Mouse (Mus musculus) heart, embryonic 10.5 days (tissue): ENCODE results near the gene Gramd4. TPM values are rescaled to one million over a fixed set of nuclear protein-coding genes. Genes with fewer than 3 reads are reported as not detected.

Experiments used
- DNase-seq: peaks from one replicate; pipeline ENCODE4 v3.0.0-alpha.2; 2017; ENCODE audit warnings: low spot score
- H3K27ac ChIP-seq: fragments of 300-500 bp; sonication (generic); 2 replicates; pipeline ENCODE4 v1.5.1; 2016; ENCODE audit warnings: mild to moderate bottlenecking
- H3K27me3 ChIP-seq: fragments of 300-500 bp; sonication (generic); 2 replicates; pipeline ENCODE4 v1.6.1; 2016; ENCODE audit warnings: mild to moderate bottlenecking; ENCODE audit not compliant: poor library complexity, insufficient read depth, severe bottlenecking
- H3K36me3 ChIP-seq: fragments of 300-500 bp; sonication (generic); 2 replicates; pipeline ENCODE4 v1.6.1; 2016; ENCODE audit warnings: mild to moderate bottlenecking, moderate library complexity
- H3K4me1 ChIP-seq: fragments of 300-500 bp; sonication (generic); 2 replicates; pipeline ENCODE4 v1.6.1; 2016; ENCODE audit warnings: mild to moderate bottlenecking
- H3K4me3 ChIP-seq: fragments of 300-500 bp; sonication (generic); 2 replicates; pipeline ENCODE4 v1.5.1; 2016; ENCODE audit warnings: mild to moderate bottlenecking, moderate library complexity
- H3K9me3 ChIP-seq: fragments of 300-500 bp; sonication (generic); 2 replicates; pipeline ENCODE4 v1.6.1; 2016; ENCODE audit warnings: mild to moderate bottlenecking, moderate library complexity
- WGBS: fragments of 180-500 bp; shearing (Covaris S2); methylation state at CpG from one replicate; pipeline ENCODE4 v1.1.7; 2016; 5-methylcytosine and 5-hydroxymethylcytosine counted together
- polyA plus RNA-seq: library from polyadenylated mRNA; unstranded; fragments of >200 nt; fragmentation: Nextera tagmentation; extraction: Ambion mirVana; gene quantifications from 2 replicates; pipeline ENCODE4 v1.2.1, GENCODE M21; 2016

Gene Gramd4
- polyA plus RNA-seq: 9.6 and 11.6 TPM in 2 replicates

- no peaks in the 10 kb centered on the region for H3K27me3 ChIP-seq
- no peaks in the 10 kb centered on the region for H3K9me3 ChIP-seq
- 8% methylated on average over 6 of the region's 6 CpGs for WGBS
- peak within 1 kb of the TSS; percentile 77 for H3K4me3 ChIP-seq
- no peak for DNase-seq
- peaks cover 71% of the 10 kb centered on the region for H3K4me1 ChIP-seq
- peak within 1 kb of the TSS; percentile 95 for H3K27ac ChIP-seq
- H3K36me3 ChIP-seq: no peaks in the 10 kb centered on the region
These were observed at the start of gene Gramd4 for GRCm38 (mm10) chr15:86057413-86057812. Gramd4 (plus strand) TSS chr15:86057695.

DNA sequence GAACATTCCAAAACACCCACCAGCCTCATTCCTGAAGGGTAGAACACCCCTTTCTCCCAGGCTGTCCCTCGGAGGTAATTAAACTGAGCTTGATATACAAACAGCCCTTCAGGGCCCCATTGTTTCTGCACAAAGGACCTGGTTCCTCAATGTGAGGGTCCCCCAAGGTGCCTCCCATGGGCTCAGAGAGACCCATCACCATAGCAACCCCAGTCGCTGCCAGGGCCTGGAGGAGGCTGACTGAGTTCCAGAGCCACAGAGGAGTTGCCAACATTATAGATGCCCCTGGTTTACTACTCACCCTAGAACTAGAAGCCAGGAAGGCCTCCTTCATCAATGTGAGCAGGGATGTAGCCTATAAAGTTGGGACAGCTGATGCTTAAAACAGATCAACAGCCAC, 44.4 kb upstream of the Gramd4 start:
- DNase-seq: no peak
- no peaks in the 10 kb centered on the region for H3K9me3 ChIP-seq
- 0 out of 2 replicates have a peak, but pooled peaks cover 5% of the 10 kb centered on the region for H3K36me3 ChIP-seq
- H3K27ac ChIP-seq: no peak overlapping the region
- H3K27me3 ChIP-seq: peaks cover 4% of the 10 kb centered on the region; the same call in 1 of the 2 replicates
- no peak overlapping the region for H3K4me3 ChIP-seq
- 48% methylated on average over 2 of the region's 2 CpGs for WGBS
- H3K4me1 ChIP-seq: peaks cover 35% of the 10 kb centered on the region

GRCm38 (mm10) chr15:86013656-86014055, 43.8 kb upstream of the Gramd4 start:
- Histone ChIP-seq H3K36me3 (0 out of 2 replicates have a peak, but pooled peaks cover 5% of the 10 kb centered on the region), H3K27ac (peak overlapping the region; percentile 3; the same call in 1 of the 2 replicates), H3K4me1 (peaks cover 33% of the 10 kb centered on the region), H3K27me3 (peaks cover 4% of the 10 kb centered on the region; the same call in 1 of the 2 replicates), H3K9me3 (no peaks in the 10 kb centered on the region), H3K4me3 (no peak overlapping the region)
- WGBS: 58% methylated on average over 10 of the region's 10 CpGs
- no peak for DNase-seq

DNA sequence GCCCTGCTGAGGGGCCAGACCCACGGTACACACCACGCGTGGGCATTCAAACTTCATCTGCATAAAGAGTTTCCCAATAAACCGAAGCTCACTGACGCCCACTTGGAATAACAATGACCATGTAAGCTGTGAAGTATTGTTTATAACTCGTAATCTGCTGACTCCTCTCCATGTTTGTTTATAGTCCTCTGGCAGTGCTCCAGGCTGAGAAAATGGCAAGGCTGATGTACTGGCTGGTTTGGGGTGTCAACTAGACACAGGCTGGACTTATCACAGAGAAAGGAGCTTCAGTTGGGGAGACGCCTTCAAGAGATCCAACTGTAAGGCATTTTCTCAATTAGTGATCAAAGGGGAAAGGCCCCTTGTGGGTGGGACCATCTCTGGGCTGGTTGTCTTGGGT, 42.5 kb upstream of the Gramd4 start:
- H3K27ac ChIP-seq: no peak overlapping the region
- 89% methylated on average over 7 of the region's 7 CpGs for WGBS
- peaks cover 4% of the 10 kb centered on the region; the same call in 1 of the 2 replicates for H3K27me3 ChIP-seq
- H3K36me3 ChIP-seq: peaks cover 7% of the 10 kb centered on the region; the same call in 1 of the 2 replicates
- DNase-seq: no peak
- H3K9me3 ChIP-seq: no peaks in the 10 kb centered on the region
- peaks cover 35% of the 10 kb centered on the region for H3K4me1 ChIP-seq
- no peak overlapping the region for H3K4me3 ChIP-seq

- peaks cover 4% of the 10 kb centered on the region; the same call in 1 of the 2 replicates for H3K27me3 ChIP-seq
- DNase-seq: no peak
- H3K9me3 ChIP-seq: no peaks in the 10 kb centered on the region
- WGBS: 26% methylated on average over 13 of the region's 13 CpGs
- H3K4me3 ChIP-seq: no peak overlapping the region
- H3K27ac ChIP-seq: peak overlapping the region; percentile 78
- H3K36me3 ChIP-seq: peaks cover 7% of the 10 kb centered on the region; the same call in 1 of the 2 replicates
- H3K4me1 ChIP-seq: peaks cover 44% of the 10 kb centered on the region
These were observed 41.5 kb upstream of the Gramd4 start for GRCm38 (mm10) chr15:86015860-86016541.

- H3K36me3 ChIP-seq: peaks cover 7% of the 10 kb centered on the region; the same call in 1 of the 2 replicates
- no peak for DNase-seq
- WGBS: 87% methylated on average over 6 of the region's 6 CpGs
- peaks cover 7% of the 10 kb centered on the region for H3K27me3 ChIP-seq
- H3K4me1 ChIP-seq: peaks cover 57% of the 10 kb centered on the region
- H3K9me3 ChIP-seq: no peaks in the 10 kb centered on the region
- no peak overlapping the region for H3K27ac ChIP-seq
- H3K4me3 ChIP-seq: no peak overlapping the region
These were observed 40.2 kb upstream of the Gramd4 start for GRCm38 (mm10) chr15:86017336-86017735.

- no peak for DNase-seq
- Histone ChIP-seq H3K36me3 (peaks cover 7% of the 10 kb centered on the region; the same call in 1 of the 2 replicates), H3K4me3 (no peak overlapping the region), H3K27ac (no peak overlapping the region), H3K27me3 (peaks cover 10% of the 10 kb centered on the region), H3K4me1 (peaks cover 60% of the 10 kb centered on the region), H3K9me3 (no peaks in the 10 kb centered on the region)
- WGBS: 91% methylated on average over 5 of the region's 5 CpGs
These were observed 38.6 kb upstream of the Gramd4 start for GRCm38 (mm10) chr15:86018753-86019512.

DNA sequence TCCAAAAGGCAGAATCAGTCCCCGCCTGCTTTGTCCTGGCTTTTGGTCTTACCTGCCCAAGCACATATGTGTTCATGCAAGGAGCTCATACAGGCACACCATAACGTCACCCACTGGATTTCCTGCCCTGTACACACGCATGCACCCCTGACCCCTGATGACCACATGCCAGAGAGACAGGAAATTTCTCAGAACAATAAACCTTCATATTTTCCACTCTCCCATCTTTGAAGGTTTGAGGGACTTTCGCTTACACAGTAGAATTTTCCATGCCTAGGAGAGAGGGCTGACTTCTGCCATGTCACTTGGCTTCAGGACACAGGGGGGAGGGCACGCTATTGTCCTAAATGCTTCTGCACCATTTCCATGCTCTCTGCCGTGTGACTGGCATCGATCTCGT, 37.5 kb upstream of the Gramd4 start:
- Histone ChIP-seq H3K27ac (0 out of 2 replicates have a peak overlapping the region, but pooled peaks have one; percentile 0), H3K4me1 (peaks cover 65% of the 10 kb centered on the region)
- 75% methylated on average over 8 of the region's 8 CpGs for WGBS

DNA sequence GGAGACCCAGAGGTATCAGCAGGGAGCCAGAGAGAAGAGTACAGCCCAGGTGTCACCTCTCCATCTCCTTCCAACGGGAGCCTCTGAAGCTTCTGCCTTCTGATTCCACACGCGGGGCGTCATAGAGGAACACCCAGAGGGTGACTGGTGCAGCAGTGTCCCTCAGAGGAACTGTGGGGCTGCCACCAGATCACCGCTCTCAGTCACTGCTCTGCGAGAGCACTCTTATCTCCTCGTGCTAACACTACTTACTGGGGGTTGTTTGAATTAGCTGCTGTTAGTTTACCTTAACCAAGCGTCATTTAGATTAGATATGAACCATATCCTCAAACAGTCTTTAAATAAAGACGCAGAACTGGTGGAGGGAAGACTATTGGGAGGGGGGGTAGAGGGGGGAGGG, 36.2 kb upstream of the Gramd4 start:
- H3K4me3 ChIP-seq: peak overlapping the region; percentile 20; the same call in 1 of the 2 replicates
- H3K9me3 ChIP-seq: no peaks in the 10 kb centered on the region
- H3K27ac ChIP-seq: peak overlapping the region; percentile 56
- peaks cover 10% of the 10 kb centered on the region for H3K27me3 ChIP-seq
- H3K36me3 ChIP-seq: peaks cover 2% of the 10 kb centered on the region; the same call in 1 of the 2 replicates
- peaks cover 64% of the 10 kb centered on the region for H3K4me1 ChIP-seq
- no peak for DNase-seq
- WGBS: 13% methylated on average over 9 of the region's 9 CpGs

More for the DNA sequence above, 37.5 kb upstream of the Gramd4 start:
- no peak for DNase-seq
- H3K4me3 ChIP-seq: no peak overlapping the region
- H3K27me3 ChIP-seq: peaks cover 10% of the 10 kb centered on the region
- H3K36me3 ChIP-seq: peaks cover 2% of the 10 kb centered on the region; the same call in 1 of the 2 replicates
- no peaks in the 10 kb centered on the region for H3K9me3 ChIP-seq

- 69% methylated on average over 8 of the region's 9 CpGs for WGBS
These were observed 35.5 kb upstream of the Gramd4 start for GRCm38 (mm10) chr15:86021971-86022370.

GRCm38 (mm10) chr15:86027871-86028270, 29.6 kb upstream of the Gramd4 start:
- H3K27ac ChIP-seq: no peak overlapping the region
- no peaks in the 10 kb centered on the region for H3K9me3 ChIP-seq
- H3K27me3 ChIP-seq: peaks cover 33% of the 10 kb centered on the region
- H3K36me3 ChIP-seq: peaks cover 20% of the 10 kb centered on the region
- H3K4me1 ChIP-seq: peaks cover 58% of the 10 kb centered on the region
- H3K4me3 ChIP-seq: no peak overlapping the region
- DNase-seq: no peak
- WGBS: 65% methylated on average over 8 of the region's 8 CpGs

More at GRCm38 (mm10) chr15:86021971-86022370, 35.5 kb upstream of the Gramd4 start:
- Histone ChIP-seq H3K4me1 (peaks cover 58% of the 10 kb centered on the region), H3K27me3 (peaks cover 10% of the 10 kb centered on the region), H3K9me3 (no peaks in the 10 kb centered on the region), H3K36me3 (peaks cover 2% of the 10 kb centered on the region; the same call in 1 of the 2 replicates), H3K27ac (peak overlapping the region; percentile 22; the same call in 1 of the 2 replicates), H3K4me3 (no peak overlapping the region)
- DNase-seq: no peak

GRCm38 (mm10) chr15:86029981-86030380, 27.5 kb upstream of the Gramd4 start:
- Histone ChIP-seq H3K27ac (no peak overlapping the region), H3K9me3 (no peaks in the 10 kb centered on the region), H3K36me3 (peaks cover 20% of the 10 kb centered on the region), H3K27me3 (peaks cover 48% of the 10 kb centered on the region), H3K4me3 (0 out of 2 replicates have a peak overlapping the region, but pooled peaks have one; percentile 12), H3K4me1 (peaks cover 62% of the 10 kb centered on the region)
- WGBS: 64% methylated on average over 14 of the region's 14 CpGs
- DNase-seq: no peak
